Mouse (Mus musculus) kidney, adult 9 months (tissue): ENCODE data around the gene Tysnd1.

Experiments used
- DNase-seq: peaks from one replicate; pipeline ENCODE4 v3.0.0; 2022

Tysnd1 gene

GRCm38 (mm10) chr10:61694870-61695670 lies at the start of gene Tysnd1:
TSS of gene Tysnd1 (plus strand) at chr10:61695514.
- DNase-seq = peak; percentile 98

DNA sequence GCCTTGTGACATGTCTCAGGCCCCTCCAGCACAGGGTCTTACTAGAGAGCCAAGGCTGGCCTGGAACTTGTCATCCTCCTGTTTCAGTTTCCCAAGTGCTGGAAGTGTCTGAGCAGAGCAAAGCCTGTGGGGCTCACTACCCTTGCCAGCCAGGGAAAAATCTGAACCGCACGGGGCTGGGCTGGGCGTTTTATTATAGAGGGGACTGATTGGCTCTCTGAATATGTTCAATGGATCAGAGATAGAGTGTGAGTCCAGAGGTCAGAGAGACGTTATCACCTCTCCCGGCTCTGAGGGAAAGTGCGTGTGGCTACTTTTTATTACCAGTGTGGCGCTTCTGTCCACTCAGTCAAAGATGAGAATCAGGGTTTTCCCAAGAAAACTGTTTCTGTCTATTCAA lies 48.8 kb upstream of the Tysnd1 start:
- no peak for DNase-seq

DNA sequence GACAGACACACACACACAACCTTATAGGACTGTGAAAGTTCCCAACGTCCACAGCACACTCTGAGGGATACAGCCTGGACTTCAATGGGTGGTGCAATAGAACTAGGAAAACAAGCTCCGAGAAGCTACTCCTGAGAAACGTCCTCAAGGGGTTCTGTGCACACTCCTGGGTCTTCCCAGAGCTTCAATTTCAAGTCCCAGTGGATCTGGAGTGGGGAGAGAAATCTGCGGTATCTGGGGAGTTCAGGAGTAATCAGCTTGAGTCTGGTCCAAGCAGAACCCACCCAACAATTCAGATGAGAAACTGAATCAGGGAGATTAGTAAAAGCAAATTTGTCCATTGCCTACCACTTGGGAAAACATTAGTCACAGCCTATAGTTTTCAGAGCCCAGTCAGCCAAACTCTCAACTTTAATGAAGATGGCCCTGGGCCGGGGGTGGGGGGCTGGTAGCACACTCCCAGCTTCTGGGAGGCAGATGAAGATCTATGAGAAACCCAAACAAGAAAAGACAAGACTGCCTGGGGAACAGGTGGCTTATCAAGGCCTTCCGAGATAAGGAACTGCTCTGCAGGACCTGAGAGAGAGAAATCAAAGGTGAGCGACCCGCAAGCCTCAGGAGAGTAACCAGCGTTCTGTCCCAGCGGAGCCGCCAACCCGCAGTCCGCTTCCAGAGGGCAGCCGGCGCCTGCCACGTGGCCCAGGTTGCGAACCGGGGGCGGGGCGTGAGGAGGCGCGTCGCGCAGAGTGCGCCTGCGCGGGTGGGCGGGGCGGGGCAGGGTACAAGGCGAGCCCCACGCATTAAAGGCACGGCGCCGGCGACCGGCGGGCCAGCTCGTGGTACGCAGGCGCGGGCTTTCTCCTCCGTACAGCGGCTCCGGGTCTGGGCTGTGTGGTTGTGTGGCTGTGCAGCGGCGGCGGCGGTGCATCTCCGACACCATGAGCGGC lies 47.3 kb upstream of the Tysnd1 start, which contains the start of gene Ppa1:
TSS of gene Ppa1 (plus strand) at position 763 of the 947 bp plus-strand sequence.
- peak; percentile 83 for DNase-seq

- peak; percentile 14 for DNase-seq
These were observed 46.3 kb upstream of the Tysnd1 start for GRCm38 (mm10) chr10:61648737-61649645.

DNA sequence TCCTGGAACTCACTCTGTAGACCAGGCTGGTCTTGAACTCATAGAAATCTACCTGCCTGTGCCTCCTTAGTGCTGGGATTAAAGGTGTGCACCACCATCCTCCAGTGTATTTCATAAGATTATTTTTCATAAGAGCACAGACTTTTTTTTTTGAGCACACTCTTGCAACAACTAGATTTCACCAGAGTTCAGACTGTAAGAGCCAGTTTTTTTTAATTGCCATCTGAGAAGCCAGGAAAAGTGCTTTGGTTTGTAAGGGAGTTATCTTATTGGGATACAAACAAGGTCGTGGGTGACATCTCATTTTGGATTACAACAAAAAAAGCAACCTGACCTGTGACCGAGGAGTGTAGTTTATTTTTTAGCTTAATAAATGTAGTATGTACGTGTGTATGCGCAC lies 41.2 kb upstream of the Tysnd1 start:
- DNase-seq = no peak

DNA sequence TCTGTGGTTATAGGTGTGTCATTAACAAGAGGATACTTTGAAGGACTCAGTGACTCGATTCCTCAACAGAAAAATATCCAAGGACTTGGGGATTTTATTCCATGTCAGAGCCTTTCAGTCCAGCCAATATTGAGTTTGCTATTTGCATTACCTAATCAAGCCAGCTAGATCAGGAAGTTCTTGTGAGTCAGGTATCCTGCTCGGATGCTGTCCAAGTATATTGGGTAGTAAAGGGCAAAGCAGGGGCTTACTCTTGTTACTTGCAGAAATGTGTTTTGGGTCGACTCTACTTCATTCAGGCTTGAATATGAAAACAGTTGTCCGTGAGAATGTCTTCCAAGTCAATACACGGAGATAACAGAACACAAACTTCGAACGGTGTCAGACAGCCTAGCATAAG lies 40.6 kb upstream of the Tysnd1 start:
- no peak for DNase-seq

DNA sequence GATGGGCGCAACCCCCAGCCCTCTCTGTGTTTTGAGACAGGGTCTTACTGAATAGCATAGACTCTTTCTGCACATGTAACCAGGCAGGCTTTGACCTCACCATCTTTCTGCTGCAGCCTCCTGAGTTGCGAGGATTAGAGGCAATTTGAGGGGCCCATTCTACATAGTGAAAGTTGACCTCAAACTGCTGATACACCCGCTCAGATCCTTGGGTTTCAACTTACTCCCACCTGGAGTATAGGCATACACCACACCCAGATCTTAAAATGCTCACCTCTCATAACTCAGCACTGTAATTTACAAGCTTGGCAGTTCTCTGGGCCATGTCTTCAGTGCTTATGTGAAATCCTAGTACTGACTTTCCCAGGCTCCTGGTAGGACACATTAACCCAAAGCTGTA lies 40.1 kb upstream of the Tysnd1 start:
- no peak for DNase-seq

DNA sequence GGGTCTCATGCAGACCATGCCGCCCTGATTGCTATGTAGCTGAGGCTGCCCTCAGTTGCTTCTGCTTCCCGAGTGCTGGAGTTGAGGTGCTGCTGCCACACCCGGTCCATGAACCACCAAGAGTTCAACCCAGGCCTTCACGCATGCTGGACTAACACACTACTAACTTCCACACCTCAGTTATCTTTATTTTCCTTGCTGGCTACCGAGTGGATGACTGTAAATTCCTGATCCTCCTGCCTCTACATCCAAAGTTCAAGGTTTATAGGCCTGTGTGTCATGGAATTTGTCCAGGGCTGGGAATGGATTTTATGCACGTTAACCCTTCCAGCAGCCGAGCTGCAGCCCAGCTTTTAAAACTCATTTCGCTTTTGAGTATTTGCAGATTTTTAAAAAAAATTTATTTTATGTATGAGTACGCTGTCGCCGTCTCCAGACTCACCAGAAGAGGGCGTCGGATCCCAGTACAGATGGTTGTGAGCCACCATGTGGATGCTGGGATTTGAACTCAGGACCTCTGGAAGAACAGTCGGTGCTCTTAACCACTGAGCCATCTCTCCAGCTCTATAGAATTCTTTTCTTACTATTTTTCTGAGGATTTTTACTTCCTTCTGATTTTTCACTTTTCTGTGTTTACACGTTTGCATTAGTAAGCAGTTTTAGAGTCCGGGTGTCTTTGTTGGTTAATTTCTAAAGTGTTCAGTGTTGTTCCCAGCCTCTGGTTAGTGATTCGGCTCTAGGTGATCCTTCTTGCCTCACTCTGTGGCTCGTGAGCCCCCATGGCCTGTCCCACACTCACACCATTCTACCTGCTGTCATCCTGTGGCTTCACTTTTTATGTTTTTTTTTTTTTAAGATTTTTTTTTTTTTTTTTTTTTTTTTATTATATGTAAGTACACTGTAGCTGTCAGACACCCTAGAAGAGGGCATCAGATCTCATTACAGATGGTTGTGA lies 38.1 kb upstream of the Tysnd1 start:
- peak; percentile 72 for DNase-seq

DNA sequence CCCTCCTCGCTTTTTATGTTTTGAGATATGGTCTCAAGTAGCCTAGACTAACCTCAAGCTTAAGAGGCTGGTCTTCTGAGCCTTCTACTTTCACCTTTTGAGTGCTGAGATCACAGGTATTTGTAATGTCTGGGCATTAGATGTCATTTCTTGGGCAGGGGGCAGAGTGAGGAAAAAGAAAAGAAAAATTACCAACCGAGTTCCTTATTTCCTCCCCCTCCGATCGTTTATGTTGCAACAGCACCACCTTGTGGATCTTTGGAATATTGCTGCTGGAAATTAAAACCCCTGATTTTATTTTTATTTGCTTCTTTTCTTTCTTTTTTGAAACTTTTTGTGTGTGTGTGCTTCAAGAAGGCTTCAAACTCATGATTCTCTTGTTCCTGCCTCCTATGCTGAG lies 37.3 kb upstream of the Tysnd1 start:
- peak; percentile 31 for DNase-seq

DNA sequence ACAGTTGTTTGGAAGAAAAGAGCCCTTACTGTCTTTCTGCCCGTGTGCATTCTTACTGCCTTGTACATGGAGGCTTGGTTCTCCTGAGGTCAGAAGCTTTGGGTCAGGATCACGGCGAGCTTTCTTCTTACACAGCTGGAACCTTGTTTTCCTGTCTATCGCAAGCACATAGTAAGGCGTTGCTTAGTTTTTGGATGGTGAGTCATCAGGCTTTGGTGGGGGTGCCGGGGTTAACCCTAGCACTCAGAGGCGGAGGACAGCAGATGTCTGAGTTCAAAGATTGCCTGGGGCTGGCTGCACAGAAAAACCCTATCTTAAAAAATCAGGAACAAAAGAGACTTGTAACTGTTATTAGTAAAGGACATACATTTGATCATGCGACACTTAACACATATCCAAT lies 33.4 kb upstream of the Tysnd1 start:
- DNase-seq = no peak

DNA sequence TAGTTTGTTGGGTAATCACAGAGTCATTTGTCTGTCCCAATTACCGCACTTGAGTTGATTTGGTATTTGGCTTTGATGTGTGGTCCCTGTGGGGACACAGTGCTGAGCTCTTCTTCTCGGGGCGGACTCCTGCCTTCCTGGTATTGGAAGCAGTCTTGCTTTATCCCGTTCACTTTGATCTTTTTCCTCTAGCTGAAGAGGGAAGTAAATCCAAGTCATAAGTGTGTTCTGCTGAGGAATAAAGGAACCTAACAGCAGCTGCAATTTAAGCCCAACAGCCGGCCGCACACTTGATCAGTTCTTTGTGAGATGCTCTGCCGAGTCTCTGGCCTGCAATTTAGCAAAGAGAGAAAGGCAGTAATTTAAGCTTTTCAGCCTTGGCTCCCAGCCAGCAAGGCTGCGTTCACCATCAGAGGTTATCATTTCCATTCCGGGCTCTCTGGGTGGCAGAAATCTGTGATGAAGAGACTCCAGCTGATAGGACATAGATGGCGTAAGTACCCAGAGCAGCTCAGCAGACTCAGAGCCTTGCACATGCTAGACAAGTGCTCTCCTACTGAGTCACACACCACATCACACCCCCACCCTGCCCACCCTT lies 32.8 kb upstream of the Tysnd1 start:
- no peak for DNase-seq

DNA sequence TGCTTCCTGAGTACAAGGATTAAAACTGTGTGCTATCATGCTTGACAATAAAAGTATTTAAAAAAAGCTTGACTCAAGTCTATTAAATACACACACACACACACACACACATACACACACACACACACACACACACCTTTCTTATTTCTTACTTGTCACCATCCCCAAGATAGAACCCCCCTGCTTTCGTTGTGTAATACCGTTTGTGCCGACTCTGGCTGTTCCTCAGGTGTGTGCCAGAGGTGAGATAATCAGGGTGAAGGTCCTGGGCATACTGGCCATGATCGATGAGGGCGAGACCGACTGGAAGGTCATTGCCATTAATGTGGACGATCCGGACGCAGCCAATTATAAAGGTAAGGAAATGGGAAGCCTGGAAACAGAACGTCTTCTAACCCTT lies 30.2 kb upstream of the Tysnd1 start:
- no peak for DNase-seq

DNA sequence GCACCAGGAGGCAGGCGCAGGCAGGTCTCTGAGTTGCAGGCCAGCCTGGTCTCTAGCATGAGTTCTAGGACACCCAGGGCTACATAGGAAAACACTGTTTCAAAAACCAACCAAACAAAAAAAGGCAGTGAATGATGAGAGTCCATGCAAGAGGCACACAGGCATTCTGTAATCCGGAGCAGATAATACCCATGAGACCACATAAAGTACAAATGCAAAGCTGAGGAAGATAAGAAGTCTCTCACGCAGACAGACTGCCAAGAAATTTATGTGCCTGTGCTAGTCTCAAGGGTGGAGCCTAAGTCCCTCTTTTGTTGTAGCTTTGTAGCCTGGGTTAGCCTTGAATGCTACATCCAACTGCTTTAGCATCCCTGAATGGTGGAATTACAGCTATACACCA lies 29.7 kb upstream of the Tysnd1 start:
- DNase-seq = no peak

- no peak for DNase-seq
These were observed 26.0 kb upstream of the Tysnd1 start for GRCm38 (mm10) chr10:61669289-61669688.

DNA sequence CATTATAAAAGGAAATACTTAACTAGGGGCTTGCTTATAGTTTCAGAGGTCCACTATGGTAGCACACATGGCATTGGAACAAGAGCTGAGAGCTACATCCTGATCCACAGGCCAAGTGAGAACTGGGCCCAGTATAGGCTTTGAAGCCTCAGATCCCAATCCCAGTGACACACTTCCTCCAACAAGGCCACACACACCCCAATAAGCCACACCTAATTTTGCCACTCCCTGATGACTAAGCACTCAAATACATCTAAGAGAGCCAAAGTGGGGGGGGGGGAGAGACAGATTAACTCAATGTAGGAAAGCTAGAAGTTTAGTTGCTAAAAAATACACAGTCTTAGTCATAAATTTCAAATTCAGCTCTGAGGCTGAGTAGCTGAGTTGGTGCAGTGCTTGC lies 25.4 kb upstream of the Tysnd1 start:
- no peak for DNase-seq

- no peak for DNase-seq
These were observed 24.6 kb upstream of the Tysnd1 start for GRCm38 (mm10) chr10:61670758-61671157.

GRCm38 (mm10) chr10:61675935-61676334 lies 19.4 kb upstream of the Tysnd1 start:
- no peak for DNase-seq

DNA sequence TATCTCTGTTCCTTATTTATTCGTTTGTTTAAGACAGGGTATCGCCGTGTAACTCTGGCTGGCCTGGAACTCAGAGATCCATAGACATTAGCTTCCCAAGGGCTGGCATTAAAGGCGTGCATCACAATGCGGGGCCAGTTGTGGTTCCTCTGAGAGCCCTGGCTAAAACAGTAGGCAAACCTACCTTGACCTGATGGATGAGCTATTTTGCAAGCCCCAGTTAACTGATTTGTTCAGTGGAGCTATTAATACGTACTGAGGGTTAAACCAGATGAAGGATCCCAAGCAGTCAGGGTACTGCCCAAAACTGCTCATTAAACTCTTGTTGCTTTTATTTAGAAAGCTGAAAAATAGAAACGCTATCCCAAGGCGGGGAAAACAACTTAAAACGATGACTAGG lies 15.8 kb upstream of the Tysnd1 start:
- peak; percentile 60 for DNase-seq

DNA sequence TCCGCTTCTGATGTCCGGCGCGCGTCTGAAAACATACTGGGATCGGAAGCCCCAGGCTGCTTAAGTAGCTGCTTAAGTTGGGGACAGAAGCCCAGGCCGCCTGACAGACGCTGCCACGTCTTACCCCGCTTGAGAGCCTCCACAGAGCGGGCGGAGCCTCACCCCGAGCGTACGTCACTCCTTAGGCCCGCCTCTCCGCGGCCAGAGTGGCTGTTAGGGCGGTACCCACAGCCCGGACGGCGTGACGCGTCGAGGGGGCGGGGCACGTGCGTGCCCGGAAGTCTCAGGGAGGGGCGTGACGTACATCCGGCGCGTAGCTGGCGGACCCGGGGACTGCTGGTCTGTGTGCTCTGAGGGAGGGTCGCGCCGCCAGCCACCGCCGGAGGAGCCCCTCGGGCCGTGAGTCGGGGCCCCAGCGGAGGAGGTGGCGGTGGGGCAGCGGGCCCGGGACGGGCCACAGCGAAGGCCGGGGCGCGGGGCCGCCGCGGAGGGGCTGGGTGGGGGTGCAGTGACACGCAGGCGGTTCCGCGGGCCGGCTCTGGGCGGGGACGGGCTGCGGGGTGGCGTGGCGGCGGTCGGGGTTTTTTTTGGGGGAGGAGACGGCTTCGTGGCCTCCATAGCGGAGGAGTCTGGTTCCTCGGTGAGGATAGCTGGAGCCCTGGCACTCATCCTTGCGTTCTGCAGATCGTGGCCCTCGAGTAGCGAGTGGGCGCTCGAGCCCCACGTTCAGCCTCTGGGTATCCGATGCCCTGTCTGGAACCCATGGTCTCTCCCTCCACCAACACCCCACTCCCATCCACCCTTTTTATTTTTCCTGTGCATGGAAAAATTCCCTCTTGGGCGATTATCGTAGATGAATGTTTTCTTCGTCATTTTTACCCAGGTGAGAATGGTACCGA lies 15.1 kb upstream of the Tysnd1 start, which contains the start of gene Sar1a:
TSS of gene Sar1a (plus strand) at position 285 of the 899 bp plus-strand sequence.
- peak; percentile 98 for DNase-seq

DNA sequence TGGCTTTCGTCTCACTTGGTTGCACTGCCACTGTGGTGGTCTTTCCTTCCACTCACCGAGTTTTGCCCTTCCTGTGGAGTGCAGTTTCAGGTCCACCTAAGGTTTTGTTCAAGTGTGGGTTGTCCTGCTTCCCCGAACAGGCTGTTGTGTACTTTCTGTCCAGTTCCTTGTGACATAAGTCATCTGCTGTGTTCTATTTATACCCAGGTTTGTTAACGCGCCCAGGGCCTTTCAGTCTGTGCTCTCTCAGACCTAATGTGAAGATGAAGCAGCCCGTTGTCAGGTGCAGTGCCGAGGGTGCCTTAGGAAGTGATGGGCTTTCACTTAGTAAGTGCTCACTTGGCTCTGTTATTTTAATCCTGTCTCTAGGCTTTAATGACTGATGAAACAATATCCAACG lies 5.9 kb upstream of the Tysnd1 start:
- DNase-seq = no peak
